Mouse (Mus musculus) B cell, adult 62 days (primary cell): ENCODE data around the gene Abca1. TPM values are rescaled to one million over a fixed set of nuclear protein-coding genes. Genes with fewer than 3 reads are reported as not detected.

Experiments
- total RNA-seq: library from RNA; stranded (reverse); gene quantifications from 4 replicates; pipeline ENCODE4 v1.2.4, GENCODE M21; 2023

The Abca1 gene
- total RNA-seq, result 93.6 to 99.6 TPM (median 98.1 TPM) in 4 replicates

GRCm38 (mm10) chr4:53159767-53160166 is at the start of gene Abca1:
Abca1 (minus strand) TSS chr4:53159895.

GRCm38 (mm10) chr4:53011732-53012361 is 147.8 kb downstream of the Abca1 start, which contains the start of gene Nipsnap3b:
Nipsnap3b (plus strand) TSS chr4:53011880.

GRCm38 (mm10) chr4:52989248-52989647 is 170.4 kb downstream of the Abca1 start, which contains the start of gene Nipsnap3a:
Nipsnap3a (plus strand) TSS chr4:52989272.

Other genes starting within 250 kb of the Abca1 start
- not detected in 4 replicates for gene Olfr272, start 240.7 kb downstream of the Abca1 start, total RNA-seq
- not detected in 4 replicates for gene Olfr270, start 195.3 kb downstream of the Abca1 start, total RNA-seq
- not detected in 4 replicates for gene Nipsnap3a, start 170.6 kb downstream of the Abca1 start, total RNA-seq
- gene Nipsnap3b, start 148.0 kb downstream of the Abca1 start, total RNA-seq, result 38.8 to 50.7 TPM (median 46.8 TPM) in 4 replicates